Mouse (Mus musculus) R1 (cell line): ENCODE measurements around the gene Rbm10.
A peak's percentile ranks its signal among the peaks of the same experiment; 100 is the strongest.

Experiments
- DNase-seq: peaks from one replicate; pipeline ENCODE4 v3.0.0-alpha.2; 2018; ENCODE audit warnings: low read depth, low spot score

Gene Rbm10

GRCm38 (mm10) chrX:20617176-20617902 lies at the start of gene Rbm10, which contains the start of gene Ndufb11:
Rbm10 (plus strand) TSS chrX:20617503.
Ndufb11 (minus strand) TSS chrX:20617619.
- peak; percentile 93 for DNase-seq

GRCm38 (mm10) chrX:20571024-20571423 lies 46.3 kb upstream of the Rbm10 start:
- peak; percentile 36 for DNase-seq

- no peak for DNase-seq
These were observed 44.6 kb upstream of the Rbm10 start for GRCm38 (mm10) chrX:20572683-20573082.

- no peak for DNase-seq
These were observed 43.4 kb upstream of the Rbm10 start for GRCm38 (mm10) chrX:20573927-20574326.

GRCm38 (mm10) chrX:20587968-20588367 lies 29.3 kb upstream of the Rbm10 start:
- peak; percentile 1 for DNase-seq

- no peak for DNase-seq
These were observed 8.8 kb upstream of the Rbm10 start for GRCm38 (mm10) chrX:20608500-20608899.

GRCm38 (mm10) chrX:20616861-20617175 lies 485 bp upstream of the Rbm10 start:
- DNase-seq = no peak

GRCm38 (mm10) chrX:20617903-20618399 lies 648 bp downstream of the Rbm10 start:
- peak; percentile 48 for DNase-seq

GRCm38 (mm10) chrX:20638141-20638540 lies 20.8 kb downstream of the Rbm10 start:
- no peak for DNase-seq

- DNase-seq = no peak
These were observed 27.5 kb downstream of the Rbm10 start for GRCm38 (mm10) chrX:20644780-20645179.

- DNase-seq = no peak
These were observed 40.3 kb downstream of the Rbm10 start for GRCm38 (mm10) chrX:20657593-20657992.

GRCm38 (mm10) chrX:20658026-20658652 lies 40.8 kb downstream of the Rbm10 start, which contains the start of gene Uba1:
Uba1 (plus strand) TSS chrX:20658326.
- peak; percentile 95 for DNase-seq

GRCm38 (mm10) chrX:20658891-20659406 lies 41.6 kb downstream of the Rbm10 start:
- peak; percentile 54 for DNase-seq

- DNase-seq = no peak
These were observed 45.0 kb downstream of the Rbm10 start for GRCm38 (mm10) chrX:20662317-20662715.

- peak; percentile 95 for DNase-seq
These were observed 45.6 kb downstream of the Rbm10 start for GRCm38 (mm10) chrX:20662716-20663443.

GRCm38 (mm10) chrX:20663444-20663790 lies 46.1 kb downstream of the Rbm10 start:
- no peak for DNase-seq

- DNase-seq = peak; percentile 97
These were observed 70.3 kb downstream of the Rbm10 start, which contains the start of gene Cdk16 for GRCm38 (mm10) chrX:20687519-20688067. Cdk16 (plus strand) TSS chrX:20687954.

GRCm38 (mm10) chrX:20688068-20688547 lies 70.8 kb downstream of the Rbm10 start:
- DNase-seq = peak; percentile 89

GRCm38 (mm10) chrX:20688615-20689014 lies 71.3 kb downstream of the Rbm10 start:
- peak; percentile 84 for DNase-seq

GRCm38 (mm10) chrX:20691566-20691965 lies 74.3 kb downstream of the Rbm10 start:
- no peak for DNase-seq

GRCm38 (mm10) chrX:20692616-20693015 lies 75.3 kb downstream of the Rbm10 start:
- peak; percentile 55 for DNase-seq

- DNase-seq = no peak
These were observed 78.5 kb downstream of the Rbm10 start for GRCm38 (mm10) chrX:20695842-20696241.
